Mouse (Mus musculus): ENCODE measurements at regions not wholly inside any gene's neighbourhood (a gene's known extent, or its start where the extent isn't known, plus 50 kb on each side); places are given as distances from the start of the nearest gene placed in this dataset.

DNA sequence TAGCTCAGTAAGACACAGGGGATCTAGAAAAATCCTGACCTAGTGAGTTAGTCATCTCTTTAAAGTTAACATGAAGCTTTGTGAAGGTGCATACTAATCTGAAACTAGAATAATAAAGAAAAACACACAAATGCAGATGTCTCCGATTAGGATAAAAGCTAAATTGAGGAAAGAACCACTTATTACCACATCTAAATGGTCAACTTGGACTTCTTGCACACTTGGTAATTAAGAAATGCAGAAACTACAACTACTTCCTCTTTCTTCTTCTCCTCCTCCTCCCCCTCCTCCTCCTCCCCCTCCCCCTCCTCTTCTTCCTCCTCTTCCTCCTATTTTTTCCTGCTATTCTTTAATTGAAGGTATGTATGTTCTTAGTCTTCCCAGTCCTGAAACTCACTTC is 116.3 kb downstream of the Dkk1 start:
- DNase-seq, result no peak

DNA sequence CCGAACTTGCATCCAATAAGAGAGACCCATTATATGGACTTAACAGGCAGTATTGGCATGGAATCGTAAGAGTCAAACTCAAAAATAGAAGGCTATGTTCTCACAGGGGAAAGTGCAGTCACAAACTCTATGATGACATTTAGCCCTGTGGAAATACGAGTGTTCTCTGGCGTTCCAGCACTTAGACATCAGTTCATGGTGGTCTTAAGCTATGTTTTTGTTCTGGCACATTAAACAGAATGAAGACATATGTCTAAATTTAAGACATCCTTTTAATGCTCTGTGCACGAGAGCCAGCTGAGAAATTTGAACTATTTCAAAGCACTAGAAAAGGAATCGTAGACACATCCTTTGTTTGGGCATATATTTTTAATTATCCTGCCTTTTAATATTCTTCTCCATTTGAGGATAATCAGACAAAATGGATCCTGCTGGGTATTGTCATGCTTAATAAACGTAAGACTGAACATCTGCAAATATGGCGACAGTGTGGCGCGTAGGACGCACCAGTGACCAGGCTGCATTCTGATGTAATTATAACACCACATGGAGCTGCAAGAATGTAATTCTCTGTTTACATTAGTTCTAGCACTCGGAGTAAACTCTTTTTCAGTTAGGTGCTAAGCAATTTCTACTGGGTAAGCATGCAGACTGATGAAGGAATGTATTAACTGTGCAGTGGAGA is 114.3 kb downstream of the Dkk1 start:
- no peak for DNase-seq

DNA sequence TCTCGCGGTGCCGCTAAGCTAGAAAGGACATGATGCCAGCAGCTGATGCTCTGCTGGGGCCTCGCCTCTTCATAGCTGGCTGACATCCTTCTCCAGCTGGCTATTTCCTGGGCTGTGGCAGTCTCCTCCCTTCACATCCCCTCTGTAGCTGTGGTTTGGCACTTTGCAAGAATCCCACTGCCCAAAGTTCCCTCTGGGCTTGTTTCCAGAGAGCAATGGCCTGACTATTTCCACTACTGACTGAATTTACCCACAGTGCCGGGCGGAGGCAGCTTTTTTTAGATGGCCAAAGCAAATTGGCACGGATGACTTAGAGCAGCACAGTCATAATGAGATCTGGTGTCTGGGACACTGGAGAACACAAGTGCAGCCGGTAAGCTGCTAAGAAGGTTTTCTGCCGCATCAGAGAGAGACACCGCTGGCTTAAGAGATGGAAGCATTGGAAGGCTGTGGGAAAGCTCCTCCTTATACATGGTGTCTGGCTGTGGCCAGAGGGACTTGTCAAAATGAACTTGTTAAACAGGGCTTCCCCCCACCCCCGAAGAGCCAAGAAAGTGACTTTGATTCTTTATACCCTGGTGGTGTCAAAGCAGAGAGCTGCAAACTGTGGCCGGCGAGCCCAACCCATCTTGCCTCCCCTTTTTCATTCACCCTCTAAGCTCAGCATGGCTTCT is 98.5 kb downstream of the Dkk1 start:
- DNase-seq, result no peak

DNA sequence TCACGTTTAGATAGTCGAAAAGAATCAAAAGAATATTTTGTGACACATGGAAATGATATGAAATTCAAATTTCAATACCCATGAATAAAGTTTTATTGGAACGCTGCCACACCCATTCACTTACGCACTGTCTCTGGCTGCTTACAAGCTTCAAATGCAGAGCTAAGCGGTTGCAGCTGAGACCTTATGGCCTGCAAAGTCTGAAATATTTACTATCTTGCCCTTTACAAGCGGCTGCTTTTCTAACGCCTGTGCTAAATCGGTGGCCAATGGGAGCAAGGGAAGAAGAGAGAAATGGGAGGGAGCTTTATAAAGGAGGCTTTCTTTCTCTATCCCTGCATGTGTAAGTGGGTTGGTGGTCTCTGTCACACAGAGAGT is 97.9 kb downstream of the Dkk1 start:
- DNase-seq, result no peak

DNA sequence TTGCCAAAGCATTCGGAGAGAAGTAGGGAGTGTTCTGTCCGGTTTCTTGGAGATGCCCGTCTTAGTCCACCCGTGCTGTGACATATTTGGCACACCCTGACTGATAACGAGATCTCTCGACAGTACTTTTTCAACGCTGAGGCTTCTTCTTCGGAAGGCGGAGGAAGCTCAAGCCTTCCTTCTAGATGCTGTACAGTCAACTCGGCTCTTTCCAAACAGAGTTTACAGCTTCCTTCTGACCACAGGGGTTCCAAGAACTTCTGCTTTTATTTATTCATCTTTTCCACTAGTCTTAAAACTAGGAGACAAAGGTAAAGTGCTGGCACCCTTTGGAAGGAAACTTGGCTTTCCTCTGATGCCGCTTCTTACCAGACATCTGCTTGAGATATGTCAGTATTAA is 96.8 kb downstream of the Dkk1 start:
- no peak for DNase-seq

DNA sequence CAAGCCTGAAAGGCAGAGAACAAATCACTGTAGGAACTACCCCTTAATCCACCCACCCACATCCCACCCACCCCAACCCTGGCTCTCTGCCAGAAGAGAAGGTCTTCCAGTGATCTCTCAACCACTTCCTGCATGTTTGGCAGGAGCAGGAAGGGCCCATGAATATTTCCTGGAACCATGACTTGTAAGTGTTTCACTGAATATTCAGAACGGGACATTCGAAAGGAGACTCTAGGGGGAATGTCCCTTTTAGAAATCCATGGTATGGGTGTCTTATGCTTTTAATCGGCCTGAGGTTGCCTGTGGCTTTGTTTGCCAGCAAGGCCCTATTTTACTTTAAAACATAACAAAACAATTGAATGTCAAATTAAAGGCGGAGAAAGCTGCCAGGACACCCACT is 66.0 kb downstream of the Dkk1 start:
- DNase-seq, result no peak

DNA sequence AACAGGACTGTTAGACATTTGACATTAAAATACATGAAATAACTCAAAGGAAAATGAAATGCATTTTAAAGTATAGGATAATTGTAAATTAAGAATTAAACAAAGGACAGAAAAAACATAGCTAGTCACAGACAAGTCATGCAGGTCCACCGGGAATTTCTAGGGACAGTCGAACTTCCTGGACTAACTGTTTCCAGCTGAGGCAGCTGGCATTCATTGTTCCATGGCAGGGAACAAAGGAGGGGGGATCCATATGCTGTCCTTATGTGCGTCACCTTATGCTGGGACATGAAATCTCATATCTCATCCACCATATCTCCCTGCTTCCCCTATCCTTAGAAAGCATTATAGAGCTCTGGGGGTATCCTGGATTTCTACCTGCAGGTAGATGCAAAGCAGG is 59.7 kb downstream of the Dkk1 start:
- no peak for DNase-seq

DNA sequence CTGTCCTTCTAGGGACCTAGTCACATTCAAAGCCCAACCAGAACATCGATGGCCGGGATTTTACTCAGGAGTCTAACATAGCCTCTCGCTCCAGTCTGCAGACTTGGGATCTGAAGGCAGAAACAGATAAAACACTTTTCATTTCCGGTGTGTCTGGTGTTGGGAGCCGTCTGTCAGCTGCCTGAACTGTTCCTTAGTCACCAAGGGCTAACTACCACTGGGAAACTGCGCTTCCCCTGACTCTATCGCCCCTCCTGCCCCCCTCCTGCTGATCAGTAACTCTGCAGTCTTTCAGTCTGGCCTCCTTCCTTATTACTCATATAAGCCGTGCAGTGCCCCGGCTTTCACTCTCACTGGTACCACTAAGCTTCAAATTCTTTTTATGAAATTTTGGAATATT is 58.5 kb downstream of the Dkk1 start:
- DNase-seq, result no peak

Data from adrenal gland, postnatal 10 days (tissue).